13 mouse cellular contexts compared by ENCODE assay signal in the genomic region with DNA sequence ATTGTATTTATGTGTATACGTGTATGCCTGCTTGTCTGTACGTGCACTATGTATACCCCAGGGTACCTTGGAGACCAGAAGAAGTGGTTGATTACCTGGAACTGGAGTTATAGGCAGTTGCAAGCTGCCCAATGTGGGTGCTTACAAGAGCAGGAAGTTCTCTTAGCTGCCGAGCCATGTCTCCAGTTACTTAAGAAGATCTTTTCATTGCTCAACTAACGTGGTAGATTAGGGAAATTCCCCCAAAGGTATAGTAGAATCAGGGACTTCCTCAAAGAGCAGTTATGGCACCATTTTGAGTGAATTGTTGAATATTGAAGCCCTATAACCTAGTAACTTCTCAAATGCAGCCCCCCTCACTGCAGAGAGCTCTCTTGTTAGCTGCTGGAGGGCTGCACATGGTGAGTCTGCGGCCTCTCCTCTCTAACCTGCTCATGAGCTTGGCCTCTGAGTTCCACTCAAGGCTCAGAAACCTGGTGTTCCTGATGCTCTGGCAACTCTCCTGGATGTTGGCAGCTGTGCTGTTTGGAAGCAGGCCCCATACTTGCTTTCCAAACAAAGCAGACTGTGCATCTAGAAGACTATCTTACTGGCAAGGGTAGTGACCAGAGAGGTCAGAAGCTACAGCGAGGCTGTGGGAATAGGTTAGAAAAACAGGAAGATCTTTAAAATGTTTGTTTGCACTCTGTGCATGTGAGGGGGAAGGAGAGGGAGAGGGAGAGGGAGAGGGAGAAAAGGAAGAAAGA. TPM values are rescaled to one million over a fixed set of nuclear protein-coding genes. Genes with fewer than 3 reads are reported as not detected.
A peak's percentile ranks its signal among the peaks of the same experiment; 100 is the strongest.
DNase-seq lines count a peak whose midpoint lies in the region; ATAC-seq lines count a peak whose summit lies in the region.
"Had no signal": no experiment of that assay in that cellular context is flagged by ENCODE, and none has a peak within 500 bp of the region (broad histone marks: within the 10 kb centered on the region; RNA-seq: fewer than 3 reads in every experiment).

No protein-coding gene starts in this region.

- no peak overlapping the region for H3K4me2 ChIP-seq in heart, embryonic 15.5 days
- H3K4me2 ChIP-seq: embryonic facial prominence, embryonic 12.5 days; limb, embryonic 13.5 days had no signal

- 72% methylated on average over 6 of the region's 6 CpGs for WGBS in heart, embryonic 15.5 days
- WGBS in forebrain, embryonic 10.5 days: 86% methylated on average over 6 of the region's 6 CpGs

- H3K9me3 ChIP-seq in heart, embryonic 15.5 days (replicated peaks): no peaks in the 10 kb centered on the region
- no peaks in the 10 kb centered on the region for H3K9me3 ChIP-seq in forebrain, embryonic 10.5 days
- H3K9me3 ChIP-seq: embryonic facial prominence, embryonic 12.5 days; limb, embryonic 13.5 days had no signal

- no peak overlapping the region for H3K9ac ChIP-seq in heart, embryonic 15.5 days
- H3K9ac ChIP-seq: embryonic facial prominence, embryonic 12.5 days; forebrain, postnatal 0 days; limb, embryonic 13.5 days had no signal

- no peaks in the 10 kb centered on the region for H3K36me3 ChIP-seq in heart, embryonic 15.5 days
- no peaks in the 10 kb centered on the region for H3K36me3 ChIP-seq in forebrain, embryonic 10.5 days (replicated peaks)
- H3K36me3 ChIP-seq: embryonic facial prominence, embryonic 12.5 days; limb, embryonic 13.5 days had no signal

- DNase-seq in spleen, postnatal 36 days (ENCODE audit: low spot score in 2 of 2): peak; percentile 11 to 47
- no peak for DNase-seq in spleen, adult 18-20 months
- DNase-seq in cerebellum, adult 18-20 months: no peak
- DNase-seq in spleen, adult 12 weeks (ENCODE audit: low spot score): no peak
- DNase-seq in forebrain, embryonic 10.5 days (ENCODE audit: extremely low spot score, low spot score): no peak
- DNase-seq: forebrain, postnatal 0 days; kidney, adult 18-20 months; lung, postnatal 36 days; thymus, postnatal 36 days had no signal

- 0 out of 2 replicates have a peak overlapping the region, but pooled peaks have one; percentile 21 for H3K27ac ChIP-seq in brown adipose tissue, adult 24 weeks (replicated peaks; ENCODE audit: low read depth, low read length)
- H3K27ac ChIP-seq in heart, embryonic 15.5 days: peak overlapping the region; percentile 45
- H3K27ac ChIP-seq in forebrain, embryonic 10.5 days: no peak overlapping the region
- H3K27ac ChIP-seq: embryonic facial prominence, embryonic 12.5 days; limb, embryonic 13.5 days had no signal

- H3K4me3 ChIP-seq in brown adipose tissue, adult 24 weeks (ENCODE audit: insufficient read depth, low read depth, low read length): no peak overlapping the region
- no peak overlapping the region for H3K4me3 ChIP-seq in heart, embryonic 15.5 days
- H3K4me3 ChIP-seq in forebrain, embryonic 10.5 days: no peak overlapping the region
- H3K4me3 ChIP-seq: embryonic facial prominence, embryonic 12.5 days; limb, embryonic 13.5 days had no signal

- ATAC-seq in heart, embryonic 15.5 days (replicated peaks; ENCODE audit: insufficient number of reproducible peaks, insufficient read depth, low FRiP score, low read depth): peak; percentile 60
- ATAC-seq: forebrain, postnatal 0 days had no signal

- no peaks in the 10 kb centered on the region for H3K27me3 ChIP-seq in heart, embryonic 15.5 days
- H3K27me3 ChIP-seq in forebrain, embryonic 10.5 days (ENCODE audit: poor library complexity, severe bottlenecking): no peaks in the 10 kb centered on the region
- H3K27me3 ChIP-seq: embryonic facial prominence, embryonic 12.5 days; limb, embryonic 13.5 days had no signal

- peaks cover 9% of the 10 kb centered on the region; the same call in 1 of the 2 replicates for H3K4me1 ChIP-seq in brown adipose tissue, adult 24 weeks (ENCODE audit: control insufficient read depth, insufficient read depth, insufficient read length, low read length)
- no peaks in the 10 kb centered on the region for H3K4me1 ChIP-seq in heart, embryonic 15.5 days (replicated peaks)
- H3K4me1 ChIP-seq in forebrain, embryonic 10.5 days: no peaks in the 10 kb centered on the region

RNA-seq across cellular contexts. Expression of a gene that starts 10.6 kb away (rescaled TPM):
- polyA plus RNA-seq in brown adipose tissue, adult 24 weeks (2012; ENCODE audit: insufficient read depth, insufficient read length, missing spikeins): not detected in 2 replicates
- polyA plus RNA-seq in heart, embryonic 15.5 days (2015; fragmentation: Nextera tagmentation; extraction: Ambion mirVana): 2.2 and 2.6 TPM in 2 replicates
- 5.4 and 6.7 TPM in 2 replicates for polyA plus RNA-seq in forebrain, embryonic 10.5 days (2016; fragmentation: Nextera tagmentation; extraction: Ambion mirVana)

Comparison
In these comparisons a context has a peak if more than half of its experiments do, and no peak if none do; other contexts are left out.
1. DNase-seq: peak in spleen, postnatal 36 days (2 of 2); none in spleen, adult 18-20 months (0 of 2), cerebellum, adult 18-20 months (0 of 2), spleen, adult 12 weeks (single experiment) and forebrain, embryonic 10.5 days (single experiment).